Mouse (Mus musculus) hematopoietic stem cell, adult 5-6 weeks (primary cell): ENCODE measurements around the gene Arhgef3. TPM values are rescaled to one million over a fixed set of nuclear protein-coding genes. Genes with fewer than 3 reads are reported as not detected.

ENCODE experiments used
- ATAC-seq, 2 experiments: fragments of 125-278 bp in 1 of 2; replicated peaks in 1 of 2; 2 replicates each; pipeline ENCODE4 v1.8.0; 2016 to 2017; ENCODE audit warnings: inconsistent platforms in 2 of 2, mild to moderate bottlenecking in 2 of 2, moderate number of reproducible peaks in 2 of 2, low read depth in 1 of 2, moderate TSS enrichment in 1 of 2; ENCODE audit not compliant: low FRiP score in 2 of 2, poor library complexity in 2 of 2, severe bottlenecking in 2 of 2, insufficient read depth in 1 of 2, low TSS enrichment in 1 of 2
- total RNA-seq: library from RNA; stranded (forward); fragments of 172-1452, 232-1000 nt; gene quantifications from 2 replicates; pipeline ENCODE4 v1.2.3, GENCODE M21; 2017

The Arhgef3 gene
- total RNA-seq, 1 experiment from 2014 or later: 43.4 TPM

GRCm38 (mm10) chr14:27383321-27383830 is 268.7 kb downstream of the Arhgef3 start:
- no peak for ATAC-seq

- no peak for ATAC-seq
Observed at GRCm38 (mm10) chr14:27384143-27384542, 269.4 kb downstream of the Arhgef3 start.

- no peak for ATAC-seq
Observed at GRCm38 (mm10) chr14:27388616-27389015, 273.9 kb downstream of the Arhgef3 start.

GRCm38 (mm10) chr14:27389722-27390121 is 275.0 kb downstream of the Arhgef3 start:
- ATAC-seq: no peak

- no peak for ATAC-seq
Observed at GRCm38 (mm10) chr14:27390663-27391062, 276.0 kb downstream of the Arhgef3 start.

- ATAC-seq: no peak
Observed at GRCm38 (mm10) chr14:27391776-27392308, 277.1 kb downstream of the Arhgef3 start.

- ATAC-seq: 0 out of 4 replicates have a peak, but pooled peaks of 1 of the 2 experiments have one; percentile 34
Observed at GRCm38 (mm10) chr14:27392660-27393059, 278.0 kb downstream of the Arhgef3 start.

GRCm38 (mm10) chr14:27393806-27394205 is 279.1 kb downstream of the Arhgef3 start:
- no peak for ATAC-seq

- no peak for ATAC-seq
Observed at GRCm38 (mm10) chr14:27396424-27396823, 281.7 kb downstream of the Arhgef3 start.

GRCm38 (mm10) chr14:27397526-27397925 is 282.8 kb downstream of the Arhgef3 start:
- ATAC-seq: peak; percentile 83 to 86

GRCm38 (mm10) chr14:27400495-27400894 is 285.8 kb downstream of the Arhgef3 start:
- ATAC-seq: no peak

GRCm38 (mm10) chr14:27401717-27402278 is 287.1 kb downstream of the Arhgef3 start:
- no peak for ATAC-seq

GRCm38 (mm10) chr14:27402332-27403250 is 287.9 kb downstream of the Arhgef3 start:
- ATAC-seq: peak; percentile 31 to 40; a peak in 1 of 4 replicates

- ATAC-seq: peak; percentile 90 to 95
Observed at GRCm38 (mm10) chr14:27405452-27405851, 290.8 kb downstream of the Arhgef3 start.

- ATAC-seq: no peak
Observed at GRCm38 (mm10) chr14:27405947-27406346, 291.2 kb downstream of the Arhgef3 start.

GRCm38 (mm10) chr14:27408240-27408639 is 293.5 kb downstream of the Arhgef3 start:
- no peak for ATAC-seq

GRCm38 (mm10) chr14:27409662-27410061 is 295.0 kb downstream of the Arhgef3 start:
- no peak for ATAC-seq

- no peak for ATAC-seq
Observed at GRCm38 (mm10) chr14:27411492-27411891, 296.8 kb downstream of the Arhgef3 start.
